Mouse (Mus musculus): Measurements from ENCODE around the gene Card10.

The Card10 gene

DNA sequence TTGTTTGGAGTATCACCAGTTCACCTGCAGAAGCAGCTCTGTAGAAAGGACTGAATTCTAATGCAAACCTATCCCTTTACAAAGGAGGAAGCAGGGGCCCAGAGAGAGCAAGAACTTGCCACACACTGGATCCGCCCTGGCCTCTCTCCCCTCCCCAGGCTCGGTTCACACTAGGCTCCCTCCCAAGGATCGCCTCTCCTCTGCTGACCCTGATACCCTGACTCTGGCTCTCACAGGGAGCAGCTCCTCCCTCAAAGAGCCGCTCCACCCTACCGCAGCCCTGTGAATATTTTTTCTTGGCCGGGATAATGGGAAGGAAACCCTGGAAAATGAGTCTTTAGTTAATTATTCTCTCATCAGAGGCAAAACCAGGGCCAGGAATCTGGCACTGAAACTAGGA lies 1.5 kb upstream of the Card10 start:
- in situ Hi-C loops (cut with MboI, MseI) = no loop called here

DNA sequence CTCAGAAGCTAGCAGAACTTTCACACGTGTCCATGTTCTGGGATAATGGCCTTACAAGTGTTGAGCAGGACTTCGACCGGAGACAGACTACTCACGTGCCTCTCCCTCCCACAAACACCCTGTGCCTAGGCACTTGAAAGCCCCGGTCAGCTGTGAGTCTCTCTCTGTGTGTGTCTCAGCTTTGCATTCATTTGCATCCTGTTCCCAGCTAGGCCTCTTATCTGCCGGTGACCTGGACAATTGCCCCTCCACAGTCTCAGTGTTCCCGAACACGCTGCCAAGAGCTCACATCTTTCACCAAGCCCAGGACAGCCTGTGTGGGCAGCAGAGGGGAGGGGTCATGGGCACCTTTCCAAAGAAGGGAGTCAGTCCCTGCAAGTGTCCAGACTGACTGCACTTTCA lies 658 bp upstream of the Card10 start:
- in situ Hi-C loops (cut with MboI, MseI) = no loop called here

DNA sequence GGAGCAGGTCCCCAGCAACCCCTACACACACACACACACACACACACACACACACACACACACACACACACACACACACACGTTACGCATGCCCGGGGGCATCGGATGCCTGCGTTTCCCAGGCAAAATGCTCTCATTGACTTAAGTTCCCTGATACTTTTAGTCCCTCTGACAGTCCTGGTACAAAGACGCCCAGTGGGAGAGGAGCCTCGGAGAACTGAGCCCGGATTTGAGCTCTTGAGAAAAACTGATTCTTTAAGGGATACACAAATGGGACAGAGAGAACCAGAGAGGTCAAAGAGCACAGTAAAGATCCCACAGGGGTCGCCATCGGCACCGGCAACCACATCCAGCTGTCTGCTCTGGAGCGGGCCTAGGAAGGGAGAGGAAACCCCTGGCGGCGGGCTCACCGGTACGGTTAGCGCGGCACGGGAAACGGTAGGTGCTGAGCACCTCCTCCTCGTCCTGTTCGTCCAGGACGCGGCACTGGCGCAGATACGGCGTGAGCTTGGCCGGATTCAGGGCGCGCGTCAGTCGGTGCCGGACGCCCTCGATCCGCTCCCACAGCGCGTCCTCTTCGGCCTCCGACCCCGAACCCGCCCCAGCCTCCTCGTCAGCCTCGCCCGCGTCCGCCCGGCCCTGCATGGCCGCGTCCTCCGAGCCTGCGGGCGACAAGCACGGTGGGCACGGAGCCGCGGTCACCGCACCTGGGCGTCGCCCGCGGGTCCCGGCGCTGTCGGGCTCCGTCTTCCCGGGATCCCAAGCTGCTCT lies 686 bp downstream of the Card10 start:
- in situ Hi-C loops (cut with MboI, MseI) = no loop called here

DNA sequence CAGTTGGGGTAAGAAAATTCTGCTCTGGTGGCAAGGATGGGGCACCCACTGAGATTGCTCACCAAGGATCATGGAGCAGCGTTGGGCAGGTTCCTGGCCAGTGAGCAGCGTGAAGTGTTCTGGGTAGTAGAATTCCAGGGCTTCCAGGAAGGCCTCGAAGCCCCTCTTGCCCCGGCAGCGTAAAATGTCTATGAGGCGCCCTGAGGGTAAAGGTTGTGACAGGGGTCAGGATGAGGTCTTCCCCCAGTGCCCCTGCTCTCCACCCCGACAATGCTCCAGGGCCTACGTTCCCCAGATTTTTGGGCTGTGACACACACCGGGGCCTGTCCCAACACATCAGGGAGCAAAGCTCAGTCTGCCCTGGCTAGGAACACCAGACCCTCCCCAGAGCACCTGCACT lies 1.3 kb downstream of the Card10 start:
- in situ Hi-C loops (cut with MboI, MseI) = no loop called here

DNA sequence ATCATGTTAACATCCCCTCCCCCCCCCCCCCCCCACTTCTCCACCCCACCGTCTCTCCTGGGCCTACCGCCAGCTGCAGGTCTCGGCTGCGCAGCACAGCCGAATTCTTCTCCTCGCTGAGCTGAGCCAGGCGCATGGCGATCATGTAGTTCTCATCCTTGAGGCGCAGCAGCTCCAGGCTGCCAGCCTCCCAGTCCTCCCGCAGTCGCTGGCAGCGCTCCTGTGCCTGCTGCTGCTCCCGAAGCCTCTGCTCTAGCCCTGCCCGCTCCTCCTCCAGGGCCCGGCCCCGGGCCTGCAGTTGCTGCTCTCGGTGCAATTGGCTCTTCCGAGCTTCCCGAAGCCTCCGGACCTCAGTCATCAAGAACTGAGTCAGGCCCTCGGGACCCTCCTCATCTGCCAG lies 3.8 kb downstream of the Card10 start:
- in situ Hi-C loops (cut with MboI, MseI) = no loop called here

DNA sequence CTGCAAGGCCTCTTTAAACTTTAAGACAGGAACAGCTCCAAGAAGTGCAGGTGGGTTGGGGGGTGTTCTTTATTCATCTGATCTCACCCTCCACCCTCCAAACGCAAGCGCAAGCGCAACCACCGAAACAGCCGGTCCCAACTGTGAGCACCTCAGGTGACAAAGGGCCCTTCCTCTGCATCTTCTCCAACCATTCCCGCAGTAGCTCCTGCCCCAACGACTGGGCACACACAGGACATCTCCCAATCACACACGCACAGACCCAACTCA lies 5.8 kb downstream of the Card10 start:
- in situ Hi-C loops (cut with MboI, MseI) = no loop called here

DNA sequence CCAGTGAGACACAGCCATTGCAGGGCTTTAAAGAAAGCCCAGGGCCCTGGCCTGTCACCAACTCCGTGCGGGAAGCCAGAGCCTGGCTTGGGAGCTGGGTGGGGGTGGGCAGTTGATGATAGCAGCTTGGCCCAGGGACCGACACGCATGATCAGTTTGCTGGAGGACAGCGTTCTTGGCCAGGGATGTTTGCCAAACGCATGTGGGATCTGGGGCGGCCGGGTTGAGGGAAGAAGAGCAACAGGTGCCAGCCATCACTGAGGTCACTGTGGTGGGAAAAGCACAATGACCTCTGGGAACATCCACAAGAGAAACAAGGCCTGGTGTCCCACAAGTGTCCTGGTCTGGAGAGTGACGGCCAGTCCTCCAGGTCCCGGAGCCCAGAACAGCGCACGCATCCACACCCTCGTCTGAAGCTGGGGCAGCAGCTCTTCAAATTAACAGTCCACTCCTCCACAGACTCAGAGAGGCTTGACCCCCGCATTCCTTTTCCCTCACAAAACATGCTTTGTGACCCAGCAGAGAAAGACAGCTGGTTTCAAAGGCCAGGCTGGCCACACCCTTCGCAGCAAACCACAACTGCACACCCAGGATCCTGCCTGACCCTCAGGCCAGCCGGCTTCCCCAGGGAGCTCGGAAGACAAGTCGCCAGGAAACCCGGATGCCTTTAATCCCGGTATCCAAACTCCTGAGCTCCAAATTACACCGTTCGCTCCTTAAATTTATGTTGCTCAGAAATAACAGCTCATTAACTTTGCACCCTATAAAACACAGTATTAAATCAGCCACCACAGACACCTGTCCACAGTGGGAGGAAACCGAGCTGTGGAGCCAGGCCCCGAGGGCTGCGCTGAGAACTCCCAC lies 6.4 kb downstream of the Card10 start:
- in situ Hi-C loops (cut with MboI, MseI) = no loop called here

DNA sequence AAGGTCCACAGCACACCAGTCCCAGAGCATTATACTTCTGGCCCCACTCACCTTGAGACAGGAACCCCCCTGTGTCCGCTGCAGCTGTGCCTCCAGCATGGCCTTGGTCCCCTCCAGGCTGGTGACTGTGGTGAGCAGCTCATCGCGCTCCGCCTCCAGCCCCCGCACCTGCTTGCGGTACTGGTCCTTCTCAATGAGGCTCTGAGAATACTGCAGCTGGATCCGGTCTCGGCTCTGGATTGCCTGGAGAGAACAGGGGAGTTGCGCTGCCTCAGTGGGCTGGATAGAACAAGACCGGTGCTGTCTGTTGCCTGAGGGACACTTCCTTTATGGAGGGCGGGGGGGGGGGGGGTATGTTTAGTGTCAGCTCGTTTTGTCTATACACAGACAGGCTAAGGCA lies 11.9 kb downstream of the Card10 start:
- in situ Hi-C loops (cut with MboI, MseI) = no loop called here

DNA sequence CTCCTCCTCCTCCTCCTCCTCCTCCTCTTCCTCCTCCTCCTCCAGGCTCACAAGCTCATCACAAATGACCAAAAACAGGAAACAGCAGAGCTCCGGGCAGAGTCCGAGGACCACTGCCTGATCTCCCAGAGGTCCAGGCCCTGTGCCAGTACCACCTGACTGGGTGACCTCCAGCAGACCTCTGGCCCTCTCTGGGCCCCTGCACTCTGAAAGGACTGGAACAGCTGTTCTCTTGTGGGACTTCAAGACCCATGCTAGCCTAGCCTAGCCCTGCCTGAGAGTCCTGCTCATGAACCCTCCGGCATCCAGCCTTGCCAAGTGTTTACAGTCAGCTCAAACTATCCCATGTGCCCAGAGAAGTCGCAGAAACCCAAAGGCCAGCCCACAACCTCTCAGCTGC lies 12.4 kb downstream of the Card10 start:
- in situ Hi-C loops (cut with MboI, MseI) = no loop called here

DNA sequence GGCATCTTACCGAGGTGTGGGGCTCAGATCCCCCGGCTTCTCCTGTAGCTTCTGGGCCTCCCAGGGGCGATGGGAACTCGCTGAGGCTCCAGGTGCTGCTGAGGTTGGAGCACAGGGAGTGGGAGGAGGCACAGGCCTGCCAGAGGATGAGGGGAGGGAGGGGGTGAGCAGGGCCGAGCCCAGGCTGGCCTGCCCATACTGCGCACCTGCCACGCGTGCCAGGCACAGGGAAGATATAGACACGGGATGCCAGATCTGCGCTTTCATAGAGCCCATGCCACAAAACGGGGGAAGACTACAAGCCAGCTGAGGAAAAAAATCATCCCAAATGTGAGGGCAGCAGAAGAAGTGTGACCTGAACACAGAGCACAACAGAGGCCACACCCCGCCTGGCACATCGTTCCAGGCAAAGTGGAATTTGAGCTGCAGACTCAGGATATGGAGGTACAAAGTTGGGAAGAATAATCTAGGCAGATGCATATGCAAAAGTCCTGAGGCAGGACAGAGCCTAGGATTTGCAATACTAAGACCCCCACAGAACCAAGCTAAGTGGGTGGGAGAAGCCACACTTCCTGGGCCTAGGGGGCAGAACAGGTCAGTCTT lies 13.0 kb downstream of the Card10 start:
- in situ Hi-C loops (cut with MboI, MseI) = no loop called here

DNA sequence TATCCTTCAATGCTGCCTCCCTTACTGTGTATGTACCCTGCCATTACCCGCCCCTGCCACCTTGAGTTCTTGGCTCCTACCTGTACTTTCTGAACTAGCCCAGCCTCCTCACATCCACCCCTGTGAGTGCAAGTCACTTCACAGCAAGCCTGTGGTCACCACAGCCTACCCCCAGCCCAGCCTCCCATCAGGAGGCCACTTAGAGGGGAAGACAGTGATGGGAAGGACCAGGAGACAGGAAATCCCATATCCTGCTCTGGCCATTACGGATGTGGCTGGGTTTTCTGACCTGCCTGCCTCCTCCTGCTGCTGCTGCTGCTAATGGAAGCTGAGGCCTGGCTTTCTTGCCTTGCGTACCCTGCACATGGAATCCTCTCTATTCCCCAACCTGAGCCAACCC lies 14.8 kb downstream of the Card10 start:
- in situ Hi-C loops (cut with MboI, MseI) = no loop called here

DNA sequence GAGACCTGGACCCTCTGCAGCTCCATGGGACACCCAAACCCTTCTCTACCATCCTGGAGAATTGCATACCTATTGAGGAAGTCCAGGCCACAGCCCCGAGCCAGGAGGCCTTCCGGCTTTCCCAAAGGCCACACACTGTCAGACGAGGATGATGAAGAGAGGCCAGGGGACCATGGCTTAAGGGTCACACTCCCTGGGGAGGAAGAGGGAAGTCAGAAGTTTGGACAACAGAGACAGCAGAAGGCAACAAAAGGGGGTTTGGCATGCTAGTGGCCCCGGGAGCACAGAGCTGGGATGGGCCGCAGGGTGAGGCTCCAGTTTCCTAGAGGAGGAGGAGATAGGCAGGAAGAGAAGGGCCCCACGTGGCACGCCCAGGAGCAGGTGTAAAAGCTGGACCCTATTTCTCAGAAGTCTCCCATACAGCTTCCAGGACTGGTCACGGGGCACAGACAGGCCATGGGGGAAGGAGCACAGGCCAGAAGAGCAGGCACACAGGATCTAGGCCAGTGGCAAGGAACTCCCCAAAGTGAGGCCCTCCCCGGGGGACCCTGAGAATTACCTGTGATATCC lies 15.5 kb downstream of the Card10 start:
- in situ Hi-C loops (cut with MboI, MseI) = no loop called here

DNA sequence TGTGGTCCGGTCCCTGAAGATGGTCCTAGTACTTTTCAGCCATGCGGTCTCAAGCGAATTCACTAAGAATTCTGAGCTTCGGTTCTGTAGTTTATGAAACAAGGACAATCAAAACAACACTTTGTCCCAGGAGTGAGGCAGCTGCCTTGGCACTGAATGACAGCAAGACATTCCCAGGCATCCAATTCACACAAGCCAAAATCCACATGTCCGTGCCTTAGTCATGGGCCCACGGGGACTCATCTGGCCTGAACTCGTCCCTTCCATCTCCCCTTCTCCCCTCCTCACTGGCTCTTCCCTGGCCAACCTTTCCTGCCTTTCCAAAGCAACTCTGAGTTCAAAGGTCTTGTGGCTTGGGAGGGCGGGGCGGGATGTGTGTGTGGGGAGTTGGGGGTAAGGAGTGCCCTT lies 16.4 kb downstream of the Card10 start:
- in situ Hi-C loops (cut with MboI, MseI) = no loop called here

DNA sequence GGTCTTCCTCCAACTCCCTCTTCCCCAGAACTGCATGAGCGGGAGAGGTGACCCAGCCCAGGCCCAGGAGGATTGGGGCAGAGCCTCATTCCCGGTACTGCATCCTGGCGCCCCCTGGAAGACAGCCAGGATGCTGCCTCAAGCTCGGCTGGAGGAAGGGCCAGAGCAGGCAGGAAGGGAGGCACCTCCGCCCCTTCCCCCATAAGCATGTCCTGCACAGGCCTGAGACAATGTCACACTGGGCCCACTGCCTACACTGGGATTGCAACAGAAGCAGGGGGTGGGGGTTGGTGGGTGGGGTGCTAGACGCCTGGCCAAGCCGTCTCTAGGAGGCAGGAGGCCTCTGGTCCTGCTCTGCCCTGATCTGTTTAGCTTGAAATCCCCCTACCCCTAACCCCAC lies 16.9 kb downstream of the Card10 start:
- in situ Hi-C loops (cut with MboI, MseI) = no loop called here

DNA sequence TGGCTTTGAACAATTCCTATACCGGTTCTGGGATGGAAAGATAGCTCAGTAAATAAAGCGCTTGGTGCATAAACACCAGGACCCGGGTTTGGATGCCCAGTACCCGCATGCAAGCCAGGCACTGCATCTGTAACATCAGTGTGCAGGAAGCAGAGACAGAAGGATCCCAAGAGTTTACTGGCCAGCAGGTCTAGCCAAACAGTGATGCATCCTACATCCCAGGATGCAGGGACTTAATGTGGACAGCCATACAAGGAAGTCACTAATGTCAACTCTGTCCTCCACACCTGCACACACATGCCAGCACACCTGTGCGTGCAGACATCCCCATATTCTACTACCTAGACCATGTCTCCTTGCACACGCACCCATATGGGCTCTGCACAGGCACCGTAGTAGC lies 17.6 kb downstream of the Card10 start:
- in situ Hi-C loops (cut with MboI, MseI) = no loop called here

DNA sequence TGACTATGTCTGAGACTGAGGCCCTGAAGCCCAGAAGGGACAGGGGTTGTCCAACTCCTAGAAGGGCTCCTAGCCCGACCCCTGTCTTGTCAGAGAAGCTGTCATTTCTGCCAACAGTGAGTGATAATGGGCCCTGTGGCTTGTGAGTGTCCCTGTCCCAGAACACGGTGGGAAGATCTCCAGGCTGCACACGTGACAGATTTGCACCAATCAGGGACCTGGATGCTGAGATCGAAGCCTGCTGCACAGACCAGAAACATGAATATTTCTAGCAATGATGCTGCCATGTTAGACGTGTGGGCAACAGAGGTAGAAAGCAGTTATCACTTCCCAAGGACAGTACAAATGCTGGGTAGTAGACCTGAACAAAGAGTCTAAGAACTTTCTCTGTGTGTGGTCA lies 18.3 kb downstream of the Card10 start:
- in situ Hi-C loops (cut with MboI, MseI) = no loop called here

DNA sequence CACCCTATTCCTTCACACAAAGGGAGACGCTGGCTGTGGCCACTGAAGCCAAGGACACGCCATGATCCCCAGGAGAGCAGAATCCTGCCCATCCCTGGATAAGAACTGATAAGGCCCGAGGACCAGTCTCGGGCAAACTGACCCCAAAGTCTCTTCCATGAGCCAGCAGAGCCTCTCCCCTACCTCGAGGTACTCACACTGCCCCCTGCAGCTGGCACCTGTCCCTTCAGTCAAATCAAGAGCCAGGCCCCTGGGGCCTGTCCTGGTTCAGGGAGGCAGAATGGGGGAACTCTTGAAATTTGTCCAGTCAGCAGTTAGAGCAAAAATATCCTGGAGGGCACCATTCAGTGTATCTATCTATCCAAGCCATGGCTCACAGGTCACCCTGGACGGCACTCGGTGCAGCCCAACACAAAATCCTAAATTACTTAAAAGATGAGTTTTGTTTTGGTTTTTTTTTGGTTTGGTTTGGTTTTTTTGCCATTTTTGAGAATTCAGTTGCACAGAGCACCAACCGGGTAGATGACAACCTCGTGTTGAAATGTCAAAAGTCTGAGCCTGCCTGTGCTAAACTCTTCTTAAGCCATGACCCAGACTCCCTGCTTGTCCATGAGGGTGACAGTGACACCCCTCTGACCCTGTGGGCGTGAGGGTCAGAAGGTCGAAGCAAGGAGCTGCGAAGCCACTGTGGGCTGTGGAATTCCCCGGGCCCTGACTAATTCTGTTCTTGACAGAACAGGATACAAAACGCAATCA lies 20.3 kb downstream of the Card10 start:
- in situ Hi-C loops (cut with MboI, MseI) = no loop called here

DNA sequence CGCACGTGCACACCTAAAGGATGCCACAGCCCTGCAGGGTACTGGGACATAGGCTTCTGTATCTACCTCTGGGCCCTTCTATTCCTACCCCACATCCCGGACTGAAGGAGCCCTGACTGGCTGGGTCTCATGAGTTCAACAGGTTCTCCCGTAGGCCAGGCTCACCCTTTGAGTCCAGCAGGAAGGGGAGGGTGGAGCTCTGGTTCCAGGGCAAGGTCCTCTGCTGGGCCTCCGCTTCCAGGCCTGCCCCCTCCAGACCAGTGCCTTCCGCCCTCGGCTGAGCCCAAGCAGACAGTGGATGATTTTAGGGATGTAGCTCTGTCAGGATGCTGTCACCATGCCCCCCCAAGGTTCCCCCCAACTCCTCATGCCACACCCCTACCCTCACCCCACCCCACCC lies 21.9 kb downstream of the Card10 start:
- in situ Hi-C loops (cut with MboI, MseI) = no loop called here

DNA sequence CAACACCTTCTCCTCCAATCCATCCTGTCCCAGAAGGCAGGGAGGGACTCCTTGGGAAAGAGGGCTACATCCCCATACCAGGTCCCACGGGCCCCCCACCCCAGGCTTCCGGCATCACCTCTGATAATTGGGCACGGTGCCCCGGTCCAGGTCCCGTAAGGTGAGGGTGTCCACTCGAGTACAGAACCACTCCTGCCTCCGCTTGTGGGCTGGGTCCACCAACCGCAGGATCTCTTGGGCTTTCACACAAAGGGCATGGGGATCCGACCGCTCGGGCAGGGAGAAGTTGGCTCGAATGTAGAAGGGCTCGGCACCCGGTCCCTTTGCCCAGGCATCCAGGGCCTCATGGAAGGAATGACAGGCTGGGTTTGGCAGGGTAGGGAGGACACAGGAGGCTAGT lies 22.5 kb downstream of the Card10 start:
- in situ Hi-C loops (cut with MboI, MseI) = no loop called here

DNA sequence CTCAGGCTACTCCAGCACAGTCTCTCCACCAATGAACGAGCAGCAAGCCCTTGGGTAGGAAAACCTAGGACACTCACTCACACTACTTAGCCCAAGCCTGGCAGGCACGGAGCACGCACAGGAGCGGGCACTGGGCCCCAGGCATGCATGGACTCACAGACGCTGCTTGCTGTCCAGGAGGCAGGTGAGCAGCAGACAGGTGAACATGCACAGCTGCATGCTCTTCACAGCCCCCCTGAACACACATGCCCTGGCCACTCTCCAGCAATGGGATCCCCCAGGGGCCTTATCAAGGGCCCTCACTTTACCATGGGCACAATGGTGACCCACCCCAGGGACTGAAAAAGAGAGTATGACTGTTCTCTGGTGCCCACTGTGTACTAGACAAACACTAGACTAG lies 23.2 kb downstream of the Card10 start:
- in situ Hi-C loops (cut with MboI, MseI) = no loop called here

DNA sequence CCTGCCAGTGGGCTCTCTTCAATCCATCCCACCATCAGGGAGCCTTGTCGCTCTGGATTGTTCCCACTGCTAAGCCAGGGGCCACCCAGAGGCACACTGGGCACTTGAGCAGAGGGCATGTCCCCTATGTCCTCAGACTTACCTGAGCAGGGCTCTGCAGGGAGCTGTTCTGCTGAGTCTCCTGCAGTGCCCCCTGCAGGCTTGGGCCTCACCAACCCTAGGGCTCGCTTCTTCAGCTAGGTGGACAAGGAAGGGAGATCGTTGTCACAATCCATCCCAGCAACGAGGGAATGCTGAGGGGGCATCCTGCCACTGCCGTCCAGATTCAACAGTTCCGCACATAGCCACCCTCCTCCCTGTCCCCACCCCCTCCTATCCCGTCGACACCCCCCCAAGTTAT lies 23.6 kb downstream of the Card10 start:
- in situ Hi-C loops (cut with MboI, MseI) = no loop called here

All from T-helper 17 cell (primary cell).